Mouse (Mus musculus) testis, adult 2 months (tissue): Measurements from ENCODE around the gene Sbno2.

Experiments used
- CTCF ChIP-seq: fragments of 200-500 bp; IDR thresholded peaks from 2 replicates; pipeline ENCODE4 v1.5.1; 2012; ENCODE audit warnings: low read depth, mild to moderate bottlenecking, inconsistent platforms, low read length, moderate library complexity; ENCODE audit not compliant: control insufficient read depth, insufficient read depth, insufficient replicate concordance
- POLR2A ChIP-seq: fragments of 200-500 bp; IDR thresholded peaks from 2 replicates; pipeline ENCODE4 v1.6.1; 2012; ENCODE audit warnings: low read depth, mild to moderate bottlenecking, inconsistent platforms, low read length, moderate library complexity; ENCODE audit not compliant: control insufficient read depth

- no peak for TF ChIP-seq CTCF
- no peak for TF ChIP-seq POLR2A
These were observed 47.5 kb upstream of the Sbno2 start for GRCm38 (mm10) chr10:80152873-80153260.
